27 mouse cellular contexts compared by ENCODE assay signal in the genomic region with DNA sequence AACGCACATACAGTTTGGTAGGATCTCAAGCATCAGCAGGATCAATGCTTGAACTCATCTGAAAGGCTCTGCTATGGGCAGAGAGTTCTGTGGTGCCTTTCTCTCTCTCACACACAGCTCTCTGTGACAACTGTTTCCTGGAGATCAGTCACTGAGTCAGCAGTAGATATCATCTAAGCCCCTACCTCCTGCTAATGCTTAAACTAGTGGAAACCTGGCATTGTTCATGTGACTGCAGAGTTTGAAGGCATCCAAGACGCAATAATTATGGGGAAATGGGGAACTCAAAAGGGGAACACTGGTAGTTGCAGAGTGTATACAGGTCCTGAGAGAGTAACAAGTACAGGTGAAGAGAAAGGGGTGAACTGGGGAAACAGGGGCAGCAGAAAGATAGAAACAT.
"Had no signal": no experiment of that assay in that cellular context is flagged by ENCODE, and none has a peak within 500 bp of the region (broad histone marks: within the 10 kb centered on the region; RNA-seq: fewer than 3 reads in every experiment).

No protein-coding gene starts in this region.

- H3K4me2 ChIP-seq: embryonic facial prominence, embryonic 12.5 days; embryonic facial prominence, embryonic 13.5 days; embryonic facial prominence, embryonic 15.5 days; forebrain, embryonic 12.5 days; forebrain, embryonic 13.5 days; forebrain, embryonic 15.5 days; heart, embryonic 11.5 days had no signal

- ATAC-seq: forebrain, embryonic 13.5 days; forebrain, embryonic 14.5 days; forebrain, embryonic 15.5 days; forebrain, embryonic 16.5 days; forebrain, postnatal 0 days had no signal

- H3K9ac ChIP-seq: embryonic facial prominence, embryonic 12.5 days; embryonic facial prominence, embryonic 13.5 days; embryonic facial prominence, embryonic 15.5 days; forebrain, embryonic 12.5 days; forebrain, embryonic 13.5 days; forebrain, embryonic 15.5 days; forebrain, postnatal 0 days had no signal

- H3K4me1 ChIP-seq: embryonic facial prominence, embryonic 10.5 days; embryonic facial prominence, embryonic 12.5 days; embryonic facial prominence, embryonic 13.5 days; embryonic facial prominence, embryonic 15.5 days; forebrain, embryonic 10.5 days; forebrain, embryonic 12.5 days; forebrain, embryonic 13.5 days; forebrain, embryonic 15.5 days; heart, embryonic 10.5 days had no signal

- H3K4me3 ChIP-seq: embryonic facial prominence, embryonic 10.5 days; embryonic facial prominence, embryonic 12.5 days; embryonic facial prominence, embryonic 13.5 days; embryonic facial prominence, embryonic 15.5 days; erythroblast, embryonic 14.5 days; forebrain, embryonic 10.5 days; forebrain, embryonic 12.5 days; forebrain, embryonic 13.5 days; forebrain, embryonic 15.5 days; gastrocnemius, adult 2 months; heart, adult 2 months; heart, embryonic 10.5 days had no signal

- H3K9me3 ChIP-seq: embryonic facial prominence, embryonic 10.5 days; embryonic facial prominence, embryonic 12.5 days; embryonic facial prominence, embryonic 13.5 days; embryonic facial prominence, embryonic 15.5 days; forebrain, embryonic 10.5 days; forebrain, embryonic 12.5 days; forebrain, embryonic 13.5 days; forebrain, embryonic 15.5 days; heart, embryonic 10.5 days had no signal

- DNase-seq: cerebellum, postnatal 10 days; cerebellum, postnatal 14 days; cerebellum, postnatal 25 days; cerebellum, postnatal 36 days; embryo, embryonic 11 days; forebrain, postnatal 0 days; gastrocnemius, adult 2 months; gastrocnemius, postnatal 10 days; gastrocnemius, postnatal 14 days; gastrocnemius, postnatal 25 days; gastrocnemius, postnatal 36 days; heart, adult 11 months; heart, adult 18-20 months; heart, adult 2 months had no signal

- H3K27me3 ChIP-seq: embryonic facial prominence, embryonic 12.5 days; embryonic facial prominence, embryonic 13.5 days; embryonic facial prominence, embryonic 15.5 days; forebrain, embryonic 12.5 days; forebrain, embryonic 13.5 days; forebrain, embryonic 15.5 days had no signal

- H3K27ac ChIP-seq: embryonic facial prominence, embryonic 10.5 days; embryonic facial prominence, embryonic 12.5 days; embryonic facial prominence, embryonic 13.5 days; embryonic facial prominence, embryonic 15.5 days; forebrain, embryonic 10.5 days; forebrain, embryonic 12.5 days; forebrain, embryonic 13.5 days; forebrain, embryonic 15.5 days; gastrocnemius, adult 2 months; heart, adult 2 months; heart, embryonic 10.5 days had no signal
